Mouse (Mus musculus) hindbrain, embryonic 12.5 days (tissue): ENCODE data around the gene Ska2. TPM values are rescaled to one million over a fixed set of nuclear protein-coding genes. Genes with fewer than 3 reads are reported as not detected.
A peak's percentile ranks its signal among the peaks of the same experiment; 100 is the strongest.

Source experiments
- ATAC-seq: fragments of 200-750 bp; cut with Nextera tagmentation; 2 replicates; pipeline ENCODE4 v1.8.0; 2017; ENCODE audit warnings: moderate TSS enrichment; ENCODE audit not compliant: low FRiP score
- H3K27ac ChIP-seq: fragments of 300-500 bp; sonication (generic); 2 replicates; pipeline ENCODE4 v1.5.1; 2016; ENCODE audit warnings: mild to moderate bottlenecking
- H3K27me3 ChIP-seq: fragments of 300-500 bp; sonication (generic); 2 replicates; pipeline ENCODE4 v1.6.1; 2016; ENCODE audit warnings: mild to moderate bottlenecking
- H3K36me3 ChIP-seq: fragments of 300-500 bp; sonication (generic); 2 replicates; pipeline ENCODE4 v1.6.1; 2016; ENCODE audit warnings: mild to moderate bottlenecking
- H3K4me1 ChIP-seq: fragments of 300-500 bp; sonication (generic); 2 replicates; pipeline ENCODE4 v1.6.1; 2016
- H3K4me2 ChIP-seq: fragments of 300-500 bp; sonication (generic); replicated peaks from 2 replicates; pipeline ENCODE4 v1.6.1; 2016; ENCODE audit warnings: mild to moderate bottlenecking
- H3K4me3 ChIP-seq: fragments of 300-500 bp; sonication (generic); 2 replicates; pipeline ENCODE4 v1.5.1; 2016; ENCODE audit warnings: mild to moderate bottlenecking
- H3K9ac ChIP-seq: fragments of 300-500 bp; sonication (generic); 2 replicates; pipeline ENCODE4 v1.6.1; 2016; ENCODE audit warnings: mild to moderate bottlenecking, moderate library complexity
- H3K9me3 ChIP-seq: fragments of 300-500 bp; sonication (generic); replicated peaks from 2 replicates; pipeline ENCODE4 v1.6.1; 2016; ENCODE audit warnings: mild to moderate bottlenecking
- WGBS: fragments of 180-500 bp; shearing (Covaris S2); methylation state at CpG from one replicate; pipeline ENCODE4 v1.1.7; 2016; 5-methylcytosine and 5-hydroxymethylcytosine counted together
- polyA plus RNA-seq: library from polyadenylated mRNA; unstranded; fragments of >200 nt; fragmentation: Nextera tagmentation; extraction: Ambion mirVana; gene quantifications from 2 replicates; pipeline ENCODE4 v1.2.1, GENCODE M21; 2016

The Ska2 gene
- 80.6 and 81.7 TPM in 2 replicates for polyA plus RNA-seq

DNA sequence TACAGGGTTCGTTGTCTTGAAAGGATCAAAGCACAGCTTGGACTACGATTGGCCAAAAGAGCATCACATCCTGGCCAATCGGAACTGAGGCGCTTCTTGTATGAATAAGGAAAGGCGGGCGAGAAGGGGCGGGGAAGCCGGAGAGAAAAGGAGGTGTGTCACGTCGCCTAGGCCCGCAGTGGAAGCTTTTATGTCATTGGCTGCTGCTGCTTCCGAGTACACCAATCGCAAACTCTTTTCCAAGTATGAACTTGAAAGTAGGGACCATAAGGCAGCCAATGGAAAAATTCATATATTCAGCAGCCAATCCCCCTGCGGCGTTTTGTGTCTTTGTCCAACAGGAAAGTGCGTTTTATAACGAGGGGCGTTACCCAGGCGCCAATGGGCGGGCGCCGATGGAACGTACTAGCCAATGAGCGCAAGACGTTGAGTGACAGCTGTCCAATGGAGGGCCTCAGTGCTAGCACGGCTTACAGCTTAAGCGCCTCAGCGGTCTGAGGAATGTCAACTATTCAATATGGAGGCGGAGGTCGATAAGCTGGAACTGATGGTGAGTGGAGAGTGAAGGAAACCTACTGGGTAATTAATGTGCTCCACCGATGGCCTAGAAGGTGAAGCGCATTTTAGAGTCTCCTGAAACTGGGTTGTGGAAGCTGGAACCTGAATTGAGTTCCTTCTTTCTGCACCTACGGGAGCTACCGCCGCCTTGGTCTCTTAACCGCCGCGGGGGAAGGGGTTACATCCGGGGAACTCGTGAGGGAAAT, at the start of gene Ska2:
Gene Ska2, plus strand, starts transcription at position 480 of the 764 bp plus-strand sequence.
- Histone ChIP-seq H3K4me1 (peaks cover 24% of the 10 kb centered on the region), H3K27me3 (no peaks in the 10 kb centered on the region), H3K9me3 (no peaks in the 10 kb centered on the region), H3K27ac (peak within 1 kb of the TSS; percentile 96), H3K36me3 (peaks cover 33% of the 10 kb centered on the region), H3K4me3 (peak within 1 kb of the TSS; percentile 75), H3K9ac (peak within 1 kb of the TSS; percentile 94), H3K4me2 (peak within 1 kb of the TSS; percentile 65)
- under 1% methylated on average over 40 of the region's 40 CpGs for WGBS
- ATAC-seq = peak; percentile 100

DNA sequence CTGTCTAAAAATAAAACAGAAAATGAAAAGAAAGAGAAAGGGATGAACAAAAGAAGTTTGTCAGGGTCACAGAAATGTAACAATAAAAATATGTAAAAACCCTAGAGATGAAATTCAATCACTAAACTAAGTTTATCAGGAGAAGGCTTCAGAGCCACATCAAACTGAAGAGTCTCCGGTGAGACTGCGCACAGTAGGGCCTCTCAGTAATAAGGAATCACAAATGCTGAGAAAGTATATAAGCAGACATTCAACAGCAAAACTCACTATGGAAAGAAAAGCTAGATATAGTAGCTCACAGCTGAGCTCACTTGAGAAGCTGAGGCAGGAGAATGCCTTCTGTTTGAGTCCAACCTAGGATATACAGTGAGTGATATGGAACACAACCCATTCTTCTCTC, 48.6 kb upstream of the Ska2 start:
- no peak overlapping the region for H3K27ac ChIP-seq
- no peak overlapping the region for H3K4me3 ChIP-seq
- no peak overlapping the region for H3K4me2 ChIP-seq
- no peaks in the 10 kb centered on the region for H3K4me1 ChIP-seq
- ATAC-seq = no peak
- H3K27me3 ChIP-seq = no peaks in the 10 kb centered on the region
- no peak overlapping the region for H3K9ac ChIP-seq
- H3K9me3 ChIP-seq = no peaks in the 10 kb centered on the region
- H3K36me3 ChIP-seq = peaks cover 63% of the 10 kb centered on the region
- WGBS = 96% methylated on average over 2 of the region's 2 CpGs

DNA sequence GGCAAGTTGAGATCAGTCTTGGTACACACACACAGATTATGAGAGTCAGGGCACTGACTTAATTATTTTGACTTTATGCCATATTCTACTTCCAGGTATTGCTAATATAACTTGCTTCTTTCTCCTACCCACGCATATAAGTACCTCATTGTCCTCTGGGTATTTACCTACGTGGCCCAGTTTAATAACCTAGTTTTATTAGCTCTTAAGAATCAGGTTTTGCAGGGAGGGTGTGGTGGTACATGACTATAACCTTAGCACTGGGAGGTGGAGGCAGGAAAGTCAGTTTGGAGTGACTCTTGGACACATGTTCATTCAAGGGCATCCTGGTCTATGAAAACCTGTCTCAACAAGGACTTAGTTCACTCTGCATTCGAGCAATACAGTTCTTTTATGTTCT, 46.9 kb upstream of the Ska2 start:
- ATAC-seq = no peak
- no peaks in the 10 kb centered on the region for H3K27me3 ChIP-seq
- no peak overlapping the region for H3K4me3 ChIP-seq
- no peaks in the 10 kb centered on the region for H3K4me1 ChIP-seq
- H3K27ac ChIP-seq = no peak overlapping the region
- 71% methylated on average over 3 of the region's 3 CpGs for WGBS
- no peak overlapping the region for H3K4me2 ChIP-seq
- no peaks in the 10 kb centered on the region for H3K9me3 ChIP-seq
- no peak overlapping the region for H3K9ac ChIP-seq
- peaks cover 48% of the 10 kb centered on the region for H3K36me3 ChIP-seq

DNA sequence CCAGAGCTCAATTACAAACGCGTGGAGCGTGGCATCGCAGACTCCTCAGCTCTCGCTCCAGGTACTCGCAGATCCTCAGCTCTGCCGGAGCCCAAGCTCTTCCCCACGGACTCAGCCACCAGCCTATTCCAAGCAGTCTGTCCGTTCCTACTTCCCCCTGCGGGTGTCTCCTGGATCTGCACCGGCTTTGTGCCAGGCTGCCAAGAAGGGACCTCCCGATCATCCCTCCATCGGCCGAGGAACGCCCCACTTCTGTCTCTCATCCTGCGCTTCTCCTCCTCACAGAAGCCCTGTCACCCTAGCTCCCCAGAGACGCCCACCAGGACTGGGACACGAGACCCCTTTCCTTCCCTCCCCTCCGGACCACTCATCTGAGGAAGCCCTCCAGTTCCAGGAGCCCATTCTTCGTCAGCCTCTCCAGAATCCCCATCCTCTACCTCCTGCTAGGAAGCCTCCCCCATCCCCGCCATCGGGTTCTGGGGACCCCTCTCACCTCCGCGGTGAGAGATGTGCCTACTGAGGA, 35.6 kb upstream of the Ska2 start:
- under 1% methylated on average over 24 of the region's 24 CpGs for WGBS
- H3K4me2 ChIP-seq = peak overlapping the region; percentile 62
- peaks cover 24% of the 10 kb centered on the region for H3K4me1 ChIP-seq
- peak; percentile 84 for ATAC-seq
- H3K27me3 ChIP-seq = no peaks in the 10 kb centered on the region
- no peaks in the 10 kb centered on the region for H3K9me3 ChIP-seq
- peak overlapping the region; percentile 98 for H3K27ac ChIP-seq
- peaks cover 15% of the 10 kb centered on the region for H3K36me3 ChIP-seq
- peak overlapping the region; percentile 69 for H3K4me3 ChIP-seq
- peak overlapping the region; percentile 90 for H3K9ac ChIP-seq

DNA sequence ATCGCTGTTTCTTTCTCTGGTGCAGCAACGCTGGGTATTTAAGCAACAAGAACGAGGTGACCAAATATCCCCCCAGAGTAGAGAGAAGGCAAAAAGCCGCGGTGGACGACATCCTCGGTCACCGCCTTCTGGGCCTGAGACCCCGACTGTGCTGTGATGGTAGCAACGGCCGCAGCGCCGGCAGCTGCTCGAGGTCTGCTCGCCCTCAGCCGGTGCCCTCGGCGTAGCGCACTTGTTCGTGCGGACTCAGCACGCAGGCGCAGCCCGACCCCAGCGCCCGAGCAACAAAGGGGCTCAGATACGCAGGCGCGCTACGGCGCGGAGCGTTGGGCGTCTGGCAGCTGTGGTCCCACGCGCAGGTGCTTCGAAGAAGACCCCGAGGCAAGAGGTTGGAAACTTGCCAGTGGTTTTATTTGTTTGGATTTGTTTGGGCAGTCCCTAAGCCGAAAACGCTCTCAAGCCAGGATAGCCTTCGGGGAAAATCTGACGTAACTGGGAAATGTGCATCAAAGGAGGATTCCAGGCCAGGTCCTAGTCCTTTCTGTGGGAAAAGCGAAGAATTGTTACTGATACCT, 35.1 kb upstream of the Ska2 start, which contains the start of gene Gdpd1:
Gene Gdpd1, minus strand, starts transcription at position 197 of the 575 bp plus-strand sequence.
- peak within 1 kb of the TSS; percentile 90 for H3K9ac ChIP-seq
- WGBS = 1% methylated on average over 43 of the region's 43 CpGs

DNA sequence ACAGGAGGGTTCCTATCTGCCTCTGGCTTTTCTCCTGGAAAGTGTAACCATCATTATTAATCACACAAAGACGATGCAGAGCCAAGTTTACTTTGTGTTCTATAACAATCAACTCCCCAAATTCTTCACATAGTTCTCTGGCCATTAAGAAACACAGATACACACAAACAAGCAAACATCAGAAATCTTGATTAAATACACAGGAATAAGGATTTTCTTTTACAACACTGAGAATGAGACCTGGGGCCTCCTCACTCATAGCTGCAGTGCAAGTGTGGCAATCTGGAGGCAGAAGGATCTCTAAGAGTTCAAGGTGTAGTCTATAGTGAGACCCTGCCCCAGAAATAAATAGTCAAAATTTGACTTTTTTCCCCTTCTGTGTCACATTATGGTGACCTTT, 25.3 kb upstream of the Ska2 start:
- H3K4me2 ChIP-seq = no peak overlapping the region
- peaks cover 49% of the 10 kb centered on the region for H3K36me3 ChIP-seq
- no peak overlapping the region for H3K4me3 ChIP-seq
- H3K9me3 ChIP-seq = no peaks in the 10 kb centered on the region
- no peaks in the 10 kb centered on the region for H3K27me3 ChIP-seq
- no peak overlapping the region for H3K27ac ChIP-seq
- ATAC-seq = no peak
- 76% methylated on average over 1 of the region's 1 CpGs for WGBS
- H3K4me1 ChIP-seq = peaks cover 26% of the 10 kb centered on the region
- no peak overlapping the region for H3K9ac ChIP-seq

More for the DNA sequence above, 35.1 kb upstream of the Ska2 start, which contains the start of gene Gdpd1:
- Histone ChIP-seq H3K27ac (peak within 1 kb of the TSS; percentile 98), H3K4me1 (peaks cover 24% of the 10 kb centered on the region), H3K4me2 (peak within 1 kb of the TSS; percentile 62), H3K9me3 (no peaks in the 10 kb centered on the region), H3K4me3 (peak within 1 kb of the TSS; percentile 69), H3K27me3 (no peaks in the 10 kb centered on the region), H3K36me3 (peaks cover 15% of the 10 kb centered on the region)
- peak; percentile 96 for ATAC-seq

DNA sequence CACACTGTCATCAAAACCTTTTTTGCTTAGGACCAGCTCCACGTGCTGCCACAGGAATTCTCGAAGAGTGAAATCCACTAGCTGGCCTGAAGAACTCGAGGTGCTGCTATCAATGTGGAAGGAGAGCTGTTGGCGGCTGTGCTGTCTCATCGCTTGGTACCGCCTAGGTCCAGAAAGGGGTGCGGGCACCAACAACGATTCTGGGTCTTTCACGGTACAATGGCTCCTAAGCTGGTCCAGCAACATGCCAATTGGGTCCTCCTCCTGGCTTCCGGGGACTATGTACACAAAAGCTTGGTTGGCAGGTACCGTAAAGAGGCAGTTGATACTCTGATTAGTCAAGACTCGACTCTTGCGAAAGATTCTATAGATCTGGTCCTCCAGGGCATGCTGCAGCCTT, 23.6 kb upstream of the Ska2 start:
- Histone ChIP-seq H3K9ac (peak overlapping the region; percentile 92; the same call in 1 of the 2 replicates), H3K36me3 (peaks cover 44% of the 10 kb centered on the region), H3K4me3 (peak overlapping the region; percentile 94), H3K4me1 (peaks cover 26% of the 10 kb centered on the region), H3K27ac (no peak overlapping the region), H3K9me3 (no peaks in the 10 kb centered on the region), H3K4me2 (peak overlapping the region; percentile 94), H3K27me3 (no peaks in the 10 kb centered on the region)
- 92% methylated on average over 13 of the region's 13 CpGs for WGBS
- no peak for ATAC-seq

DNA sequence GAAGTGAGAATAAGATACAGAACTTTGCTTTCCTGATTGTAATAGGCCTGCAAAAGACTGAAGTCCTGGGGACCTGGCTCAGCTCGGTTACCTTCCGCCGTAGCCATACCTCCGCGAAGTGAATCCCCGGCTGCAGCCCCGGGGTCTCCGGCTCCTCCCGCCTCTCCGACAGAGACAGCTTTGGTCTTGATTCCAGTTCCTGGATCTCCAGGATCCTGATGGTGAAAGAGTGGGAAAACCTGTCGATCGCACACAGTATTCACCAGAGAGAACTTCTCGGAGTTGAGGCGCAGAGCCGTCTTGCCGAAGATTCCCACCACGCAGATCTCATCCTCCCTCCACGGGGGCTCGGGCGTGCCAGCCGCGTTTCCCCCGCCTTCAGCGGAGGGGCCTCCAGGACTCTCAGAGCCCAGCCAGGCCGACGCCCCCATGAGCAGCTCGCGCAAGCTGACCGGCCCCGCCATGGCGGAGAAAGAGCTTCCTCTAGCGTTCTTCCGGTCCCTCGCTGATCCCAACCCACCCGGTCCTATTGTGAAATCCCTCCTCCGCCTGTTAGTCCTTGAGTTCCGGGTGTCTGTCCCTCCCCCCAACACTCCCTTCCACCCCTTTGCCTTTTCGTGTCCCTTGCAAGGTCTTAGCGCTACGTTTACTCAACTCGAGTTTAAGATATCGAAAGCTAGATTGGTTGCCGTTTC, 22.6 kb upstream of the Ska2 start, which contains the start of gene Smg8:
Gene Smg8, minus strand, starts transcription at position 485 of the 695 bp plus-strand sequence.
- Histone ChIP-seq H3K9me3 (no peaks in the 10 kb centered on the region), H3K4me3 (peak within 1 kb of the TSS; percentile 94), H3K27me3 (no peaks in the 10 kb centered on the region), H3K27ac (peak within 1 kb of the TSS; percentile 74), H3K4me2 (peak within 1 kb of the TSS; percentile 94), H3K9ac (peak within 1 kb of the TSS; percentile 92), H3K4me1 (peaks cover 26% of the 10 kb centered on the region), H3K36me3 (peaks cover 43% of the 10 kb centered on the region)
- WGBS = 2% methylated on average over 35 of the region's 43 CpGs
- ATAC-seq = peak; percentile 68

DNA sequence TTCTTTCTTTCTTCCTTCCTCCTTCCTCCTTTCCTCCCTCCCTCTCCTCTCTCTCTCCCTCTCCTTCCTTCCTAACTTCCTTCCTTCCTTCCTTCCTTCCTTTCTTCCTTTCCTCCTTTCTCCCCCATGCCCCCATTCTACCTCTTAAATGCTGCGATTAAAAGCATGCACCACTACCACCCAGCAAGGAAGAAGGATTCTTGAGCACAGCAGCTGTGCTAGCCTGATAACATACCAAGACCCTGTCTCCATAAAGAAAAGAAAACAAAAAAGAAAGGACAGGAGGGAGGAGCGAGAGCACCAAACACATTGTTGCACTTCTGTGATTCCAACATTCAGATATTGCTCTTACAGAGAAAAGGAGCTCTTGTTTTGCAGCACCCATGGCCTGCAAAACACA, 21.9 kb upstream of the Ska2 start:
- peaks cover 26% of the 10 kb centered on the region for H3K4me1 ChIP-seq
- H3K4me2 ChIP-seq = peak overlapping the region; percentile 94
- WGBS = 73% methylated on average over 2 of the region's 2 CpGs
- no peak for ATAC-seq
- H3K9ac ChIP-seq = peak overlapping the region; percentile 92; the same call in 1 of the 2 replicates
- no peaks in the 10 kb centered on the region for H3K9me3 ChIP-seq
- H3K27me3 ChIP-seq = no peaks in the 10 kb centered on the region
- H3K27ac ChIP-seq = no peak overlapping the region
- H3K36me3 ChIP-seq = peaks cover 44% of the 10 kb centered on the region
- H3K4me3 ChIP-seq = peak overlapping the region; percentile 94; the same call in 1 of the 2 replicates

DNA sequence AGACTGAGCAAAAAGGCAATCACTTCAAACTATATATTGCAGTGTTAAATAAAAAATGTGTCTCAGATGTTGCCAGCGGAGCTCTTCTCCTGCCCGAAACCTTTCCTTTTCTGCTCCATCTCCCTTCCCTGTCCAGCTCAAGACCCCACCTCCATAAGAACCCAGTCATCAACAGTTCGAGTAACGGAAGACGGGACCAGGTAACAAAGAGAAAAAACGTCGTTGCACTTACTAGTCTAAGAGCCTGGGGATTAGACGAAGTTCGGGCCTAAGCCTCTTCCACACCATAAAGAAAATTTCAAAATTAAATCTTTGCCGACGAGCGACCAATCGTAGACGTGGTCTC, 652 bp upstream of the Ska2 start, which contains the start of gene Prr11:
Gene Prr11, minus strand, starts transcription at position 300 of the 346 bp plus-strand sequence.
- Histone ChIP-seq H3K36me3 (peaks cover 33% of the 10 kb centered on the region), H3K4me2 (peak within 1 kb of the TSS; percentile 65), H3K4me3 (peak within 1 kb of the TSS; percentile 75), H3K27ac (peak within 1 kb of the TSS; percentile 96), H3K4me1 (peaks cover 23% of the 10 kb centered on the region), H3K9me3 (no peaks in the 10 kb centered on the region), H3K27me3 (no peaks in the 10 kb centered on the region), H3K9ac (peak within 1 kb of the TSS; percentile 94)
- no peak; the same call in 1 of the 2 replicates for ATAC-seq
- WGBS = under 1% methylated on average over 14 of the region's 14 CpGs

DNA sequence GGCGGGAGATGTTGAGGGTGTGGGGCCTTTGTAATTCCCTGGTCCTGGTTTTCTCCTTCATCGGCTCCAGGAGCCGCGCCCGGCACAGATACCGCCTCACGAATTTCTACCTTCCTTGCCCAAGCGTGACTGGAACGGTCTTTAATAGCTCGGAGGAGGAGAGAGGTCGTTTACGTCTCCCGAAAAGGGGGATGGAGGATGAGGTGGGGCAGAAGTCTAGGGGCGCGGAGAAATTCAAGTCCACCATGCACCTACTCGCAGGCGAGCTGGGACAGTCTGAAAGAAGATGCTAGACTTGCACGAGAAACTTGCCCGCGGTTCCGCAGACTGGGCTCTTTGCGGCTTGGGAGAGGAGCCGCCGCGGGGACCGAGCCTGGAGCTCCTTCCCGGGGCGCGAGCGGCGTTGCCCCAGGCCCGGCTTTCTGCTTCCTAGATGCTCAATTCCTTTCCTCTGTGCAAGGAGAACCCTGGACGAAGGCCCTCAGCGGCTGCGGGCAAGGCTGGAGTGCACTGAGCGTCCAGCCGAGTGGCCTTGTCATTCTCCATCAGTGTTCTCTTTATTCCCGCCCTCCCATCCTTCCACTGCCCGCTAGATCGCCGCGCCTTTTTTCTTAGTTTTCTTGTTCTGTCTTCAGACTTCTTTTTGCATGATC, 611 bp downstream of the Ska2 start:
- Histone ChIP-seq H3K36me3 (peaks cover 28% of the 10 kb centered on the region), H3K4me2 (peak overlapping the region; percentile 57), H3K27me3 (no peaks in the 10 kb centered on the region), H3K9ac (peak overlapping the region; percentile 94), H3K4me3 (peak overlapping the region; percentile 75), H3K27ac (peak overlapping the region; percentile 96), H3K4me1 (peaks cover 28% of the 10 kb centered on the region), H3K9me3 (no peaks in the 10 kb centered on the region)
- WGBS = under 1% methylated on average over 42 of the region's 42 CpGs
- ATAC-seq = no peak
